Mouse (Mus musculus): ENCODE data around the gene Mtss1l.

- TF ChIP-seq CTCF (conservative IDR thresholded peaks at IDR 0.05; ENCODE audit: insufficient read depth, insufficient read length, low read depth, low read length) (no peak), POLR2A (IDR thresholded peaks at IDR 0.05; ENCODE audit: low read depth, low read length) (no peak)
These were observed 25.4 kb downstream of the Mtss1l start for GRCm38 (mm10) chr8:110746661-110747060.

Measured in kidney, adult 2 months (tissue).